Mouse (Mus musculus) mouse trophoblast stem cell (cell line): ENCODE data around the gene Rab3gap1.

Source experiments
- in situ Hi-C, 2 experiments: fragments of 300-500 bp; cut with MseI, MboI; formaldehyde crosslinking; loops; 2 replicates in 1 of 2; 3 replicates in 1 of 2; pipeline ENCODE4 v1.15.1; 2025

Gene Rab3gap1

GRCm38 (mm10) chr1:127982268-127982667, 113.7 kb downstream of the Rab3gap1 start:
- in situ Hi-C loops, result no loop called here

- in situ Hi-C loops, result no loop called here
These were observed 114.9 kb downstream of the Rab3gap1 start for GRCm38 (mm10) chr1:127983274-127983993.

- in situ Hi-C loops, result no loop called here
These were observed 116.8 kb downstream of the Rab3gap1 start for GRCm38 (mm10) chr1:127985391-127985790.

- in situ Hi-C loops, result no loop called here
These were observed 119.7 kb downstream of the Rab3gap1 start for GRCm38 (mm10) chr1:127988246-127988645.

GRCm38 (mm10) chr1:127989387-127989786, 120.8 kb downstream of the Rab3gap1 start:
- in situ Hi-C loops, result no loop called here

- in situ Hi-C loops, result no loop called here
These were observed 121.5 kb downstream of the Rab3gap1 start for GRCm38 (mm10) chr1:127989876-127990731.
